Mouse (Mus musculus) urinary bladder, adult 18-20 months (tissue): Measurements from ENCODE around the gene Pip4k2a.

ENCODE experiments used
- DNase-seq, 2 experiments: peaks; one replicate each; pipeline ENCODE4 v3.0.0; 2022; ENCODE audit warnings: low spot score in 2 of 2, mixed read lengths in 2 of 2

The Pip4k2a gene

GRCm38 (mm10) chr2:18923806-18924595 lies 73.9 kb downstream of the Pip4k2a start:
- no peak for DNase-seq

GRCm38 (mm10) chr2:18923098-18923649 lies 74.8 kb downstream of the Pip4k2a start:
- no peak for DNase-seq

DNA sequence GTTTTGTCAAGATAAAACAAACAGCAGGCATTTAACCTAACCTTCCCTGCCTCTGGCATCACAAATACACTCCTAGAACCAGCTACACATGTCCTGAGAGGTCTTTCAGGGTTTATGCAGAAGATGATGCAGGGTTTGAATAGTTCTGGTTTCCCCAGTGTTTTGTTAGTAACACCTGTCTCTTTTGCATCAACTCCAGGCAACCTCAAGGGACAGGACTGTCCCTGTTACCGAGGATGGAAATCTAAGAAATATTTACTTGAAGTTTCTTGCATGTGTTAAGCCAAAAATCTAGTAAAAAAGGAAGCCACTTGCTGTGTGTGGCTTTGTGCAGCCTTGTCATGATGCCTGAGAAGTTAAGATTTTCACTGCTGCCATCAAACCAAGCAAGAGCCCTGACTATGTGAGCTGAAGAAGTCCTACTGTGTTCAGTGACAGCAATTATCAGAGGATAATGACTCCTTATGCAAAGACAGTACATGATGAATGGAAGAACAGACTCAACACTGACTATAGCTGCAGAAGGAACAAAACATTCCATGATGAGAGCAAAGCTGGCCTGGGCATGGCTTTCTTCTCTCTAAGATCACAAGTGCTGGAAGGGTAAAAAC lies 76.3 kb downstream of the Pip4k2a start:
- DNase-seq: no peak

DNA sequence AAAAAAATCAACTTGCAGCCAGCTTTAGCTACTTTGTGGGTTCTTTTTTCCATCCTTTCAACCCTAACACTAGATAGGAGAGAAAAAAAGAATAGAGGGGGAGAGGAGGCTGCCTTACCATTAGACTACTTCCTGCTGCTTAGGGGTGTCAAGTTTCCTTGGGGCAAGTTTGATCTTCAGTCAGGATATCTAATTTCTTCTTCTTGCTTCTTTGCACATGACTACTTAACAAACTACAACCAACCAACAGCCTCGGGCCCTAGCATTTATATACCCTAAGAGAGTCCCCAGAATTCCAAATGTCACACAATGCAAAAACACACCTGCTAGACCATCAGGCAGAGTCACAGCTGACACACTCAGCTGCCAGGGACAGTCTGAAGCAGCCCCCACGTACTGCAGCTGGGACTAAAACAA lies 77.5 kb downstream of the Pip4k2a start:
- DNase-seq: no peak

GRCm38 (mm10) chr2:18919797-18920354 lies 78.0 kb downstream of the Pip4k2a start:
- no peak for DNase-seq

GRCm38 (mm10) chr2:18917838-18918237 lies 80.1 kb downstream of the Pip4k2a start:
- no peak for DNase-seq

- no peak for DNase-seq
Observed at GRCm38 (mm10) chr2:18917380-18917750, 80.6 kb downstream of the Pip4k2a start.

GRCm38 (mm10) chr2:18916615-18917379 lies 81.1 kb downstream of the Pip4k2a start:
- DNase-seq: no peak

- DNase-seq: no peak
Observed at GRCm38 (mm10) chr2:18916042-18916407, 81.9 kb downstream of the Pip4k2a start.

GRCm38 (mm10) chr2:18915372-18916041 lies 82.4 kb downstream of the Pip4k2a start:
- no peak for DNase-seq

DNA sequence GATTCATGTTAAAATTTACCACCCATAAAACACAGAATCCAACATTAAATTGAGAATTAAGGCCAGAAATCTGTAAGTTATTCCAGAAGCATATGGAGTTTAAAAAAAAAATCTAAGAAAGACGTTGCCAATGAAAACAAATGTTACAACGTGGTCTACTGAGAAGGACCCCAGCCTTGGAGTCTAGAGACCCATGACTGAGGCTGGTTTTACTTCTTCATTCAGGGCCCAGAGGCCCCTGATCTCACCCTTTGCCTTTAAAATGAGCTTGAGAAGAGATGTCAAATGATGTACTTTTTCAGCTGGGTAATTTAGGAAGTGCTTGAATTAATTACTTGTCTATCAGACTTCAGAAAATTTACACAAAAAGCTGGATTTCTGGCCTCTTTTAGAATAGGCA lies 83.2 kb downstream of the Pip4k2a start:
- no peak for DNase-seq

DNA sequence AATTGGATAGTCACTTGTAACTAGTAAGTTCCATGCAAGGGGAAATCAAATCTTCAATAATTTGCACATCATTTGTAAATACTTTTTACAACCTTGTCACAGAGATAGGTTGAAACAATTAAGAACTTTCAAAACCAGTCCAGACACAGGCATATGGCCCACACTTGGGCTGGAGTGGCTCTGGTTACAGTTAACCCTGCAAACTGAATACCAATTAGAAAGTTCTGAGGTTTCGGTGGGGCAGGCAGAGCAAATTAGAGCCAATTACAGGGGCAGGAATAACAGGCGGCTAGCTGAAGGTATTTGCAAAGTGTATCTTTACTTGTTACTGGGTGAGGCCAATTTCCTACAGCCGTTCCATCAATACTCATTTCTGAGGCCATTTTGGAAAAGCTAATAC lies 84.3 kb downstream of the Pip4k2a start:
- DNase-seq: no peak

DNA sequence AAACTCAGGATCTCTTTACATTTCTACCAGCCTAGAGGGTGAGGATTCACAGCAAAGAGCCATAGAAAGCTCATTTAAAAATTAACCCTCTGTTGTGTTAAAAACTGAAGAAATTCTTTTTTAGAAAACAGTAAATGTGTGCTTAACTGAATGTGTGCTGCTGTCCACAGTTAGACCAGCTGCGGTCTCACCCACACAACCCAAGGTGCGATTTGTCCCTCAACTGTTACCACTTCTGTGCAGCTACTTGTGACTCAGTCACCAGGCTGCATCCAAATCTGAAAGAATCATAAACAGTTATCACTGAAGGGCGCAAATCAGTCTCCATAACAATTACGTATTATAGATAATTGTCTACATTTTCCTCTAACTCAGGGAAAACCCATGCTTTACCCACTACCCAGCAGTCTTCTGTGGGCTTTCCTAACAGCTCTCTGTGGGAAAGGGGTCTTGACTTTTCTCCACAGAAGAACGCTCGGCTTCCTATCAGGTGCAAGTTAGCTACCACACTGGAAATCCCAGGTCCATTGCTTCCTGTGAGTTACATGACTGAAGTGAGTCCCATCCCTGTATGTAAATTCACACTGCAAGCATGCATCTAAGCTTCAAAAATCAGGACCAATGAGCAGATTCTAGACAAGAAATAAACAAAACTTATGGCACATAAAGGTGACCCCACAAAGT lies 86.5 kb downstream of the Pip4k2a start:
- DNase-seq: no peak

- no peak for DNase-seq
Observed at GRCm38 (mm10) chr2:18910209-18910608, 87.7 kb downstream of the Pip4k2a start.

- no peak for DNase-seq
Observed at GRCm38 (mm10) chr2:18909713-18910112, 88.2 kb downstream of the Pip4k2a start.

GRCm38 (mm10) chr2:18907269-18907668 lies 90.7 kb downstream of the Pip4k2a start:
- DNase-seq: no peak

GRCm38 (mm10) chr2:18906421-18907084 lies 91.4 kb downstream of the Pip4k2a start:
- DNase-seq: no peak

- no peak for DNase-seq
Observed at GRCm38 (mm10) chr2:18903301-18904068, 94.4 kb downstream of the Pip4k2a start.

- no peak for DNase-seq
Observed at GRCm38 (mm10) chr2:18901133-18901532, 96.8 kb downstream of the Pip4k2a start.

DNA sequence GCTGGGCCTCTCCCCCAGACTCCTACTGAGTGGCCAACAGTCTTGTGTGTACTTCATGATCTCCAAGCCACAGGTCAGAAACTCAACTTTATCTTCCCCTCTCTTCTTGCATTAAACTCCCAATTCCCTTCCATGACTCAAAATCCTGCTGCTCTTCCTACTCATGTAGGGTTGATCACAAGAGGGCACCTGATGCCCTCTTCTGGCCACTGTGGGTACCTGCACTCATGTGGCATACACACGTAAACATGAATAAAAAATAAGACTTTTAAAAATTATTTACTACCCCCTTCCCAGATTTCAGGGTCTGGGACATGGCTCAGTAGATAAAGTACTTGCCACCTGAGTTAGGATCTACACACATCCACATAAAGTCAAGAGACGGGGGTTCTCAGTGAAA lies 97.3 kb downstream of the Pip4k2a start:
- DNase-seq: no peak
